Mouse (Mus musculus): ENCODE results near the gene Zdhhc3.

Gene Zdhhc3

DNA sequence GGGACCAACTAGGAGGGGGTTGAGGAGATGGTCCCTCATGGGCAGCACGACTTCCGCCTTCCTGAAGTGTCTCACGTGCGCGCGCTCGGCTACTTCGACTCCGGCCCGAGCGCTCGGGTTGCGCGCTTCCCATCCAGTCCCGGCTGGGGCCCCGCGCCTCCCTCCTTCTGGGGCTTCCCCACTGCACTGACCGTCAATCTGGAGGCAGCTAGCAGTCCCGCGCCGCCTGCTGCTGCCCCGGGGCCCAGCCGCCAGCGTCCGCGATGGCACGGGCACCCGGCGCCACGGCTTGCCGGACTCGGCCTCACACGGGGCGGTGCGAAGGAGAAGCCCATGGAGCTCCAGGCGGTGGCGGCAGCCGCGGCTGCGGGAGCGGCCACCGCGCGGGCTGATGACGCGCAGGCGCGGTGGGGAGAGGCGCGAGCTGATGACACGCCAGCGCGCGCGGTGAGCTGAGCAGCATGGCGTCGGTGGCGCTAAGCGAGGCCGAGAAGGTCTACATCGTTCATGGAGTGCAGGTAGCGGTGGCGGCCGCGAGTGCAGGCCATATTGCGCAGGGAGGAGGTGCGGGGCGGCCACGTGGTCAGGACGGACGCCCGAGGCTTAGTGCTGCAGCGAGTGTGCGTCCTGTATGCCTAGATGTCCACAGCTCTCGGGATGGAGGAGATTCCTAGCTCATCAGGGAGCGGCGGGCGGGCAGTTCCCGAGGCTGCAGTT, at the start of gene Zdhhc3, which contains the start of gene Exosc7:
TSS of gene Zdhhc3 (minus strand) at position 401 of the 717 bp plus-strand sequence.
TSS of gene Exosc7 (plus strand) at position 411 of the 717 bp plus-strand sequence.
- in situ Hi-C loops (cut with MboI; ENCODE audit: low pct_unique_long_range_greater_than_20kb in 1 of 2, low sequenced_read_pairs in 2 of 2, unreplicated experiment in 1 of 2), result no loop called here

DNA sequence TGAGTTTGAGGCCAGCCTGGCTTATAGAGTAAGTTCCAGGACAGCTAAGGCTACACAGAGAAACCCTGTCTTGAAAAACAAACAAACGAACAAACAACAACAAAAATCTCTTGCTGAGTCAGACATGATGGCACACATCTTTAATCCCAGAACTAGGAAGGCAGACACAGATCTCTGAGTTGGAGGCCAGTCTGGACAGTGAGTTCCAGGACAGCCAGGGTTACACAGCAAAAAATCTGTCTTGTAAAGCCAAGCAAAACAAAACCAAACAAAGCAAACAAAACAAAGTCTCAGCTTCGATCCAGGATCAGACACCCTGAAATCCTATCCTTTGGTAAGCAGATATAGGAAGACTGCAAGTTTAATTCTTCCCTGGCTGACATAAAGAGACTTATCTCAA, 48.8 kb upstream of the Zdhhc3 start:
- in situ Hi-C loops (cut with MboI; ENCODE audit: low pct_unique_long_range_greater_than_20kb in 1 of 2, low sequenced_read_pairs in 2 of 2, unreplicated experiment in 1 of 2), result loop anchor here (5.0 to 25.0 kb wide), 3 partner anchors 91 to 351 kb away; no protein-coding TSS in a partner anchor

DNA sequence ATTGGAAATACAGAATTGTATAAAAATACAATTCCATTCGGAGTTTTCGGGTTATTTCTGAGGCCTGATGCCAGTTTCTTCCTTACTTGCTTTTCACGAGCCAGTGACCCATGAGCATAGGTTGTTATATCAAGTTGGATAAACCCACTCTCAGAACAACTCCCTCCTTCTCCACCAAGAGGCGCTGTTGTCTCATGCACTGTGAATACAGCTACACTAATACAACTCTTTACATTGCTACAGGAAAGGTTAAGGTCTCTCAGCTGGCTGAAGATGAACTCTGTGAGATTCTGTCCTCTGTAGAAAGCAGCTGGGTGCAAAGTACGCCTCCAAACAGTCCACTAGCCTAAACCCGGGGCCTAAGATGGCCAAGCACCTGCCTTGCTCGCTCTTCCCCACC, 46.3 kb upstream of the Zdhhc3 start:
- in situ Hi-C loops (cut with MboI; ENCODE audit: low pct_unique_long_range_greater_than_20kb in 1 of 2, low sequenced_read_pairs in 2 of 2, unreplicated experiment in 1 of 2), result loop anchor here in 1 of 2 experiments (25.0 kb wide), 1 partner anchor 353 kb away; no protein-coding TSS in a partner anchor

DNA sequence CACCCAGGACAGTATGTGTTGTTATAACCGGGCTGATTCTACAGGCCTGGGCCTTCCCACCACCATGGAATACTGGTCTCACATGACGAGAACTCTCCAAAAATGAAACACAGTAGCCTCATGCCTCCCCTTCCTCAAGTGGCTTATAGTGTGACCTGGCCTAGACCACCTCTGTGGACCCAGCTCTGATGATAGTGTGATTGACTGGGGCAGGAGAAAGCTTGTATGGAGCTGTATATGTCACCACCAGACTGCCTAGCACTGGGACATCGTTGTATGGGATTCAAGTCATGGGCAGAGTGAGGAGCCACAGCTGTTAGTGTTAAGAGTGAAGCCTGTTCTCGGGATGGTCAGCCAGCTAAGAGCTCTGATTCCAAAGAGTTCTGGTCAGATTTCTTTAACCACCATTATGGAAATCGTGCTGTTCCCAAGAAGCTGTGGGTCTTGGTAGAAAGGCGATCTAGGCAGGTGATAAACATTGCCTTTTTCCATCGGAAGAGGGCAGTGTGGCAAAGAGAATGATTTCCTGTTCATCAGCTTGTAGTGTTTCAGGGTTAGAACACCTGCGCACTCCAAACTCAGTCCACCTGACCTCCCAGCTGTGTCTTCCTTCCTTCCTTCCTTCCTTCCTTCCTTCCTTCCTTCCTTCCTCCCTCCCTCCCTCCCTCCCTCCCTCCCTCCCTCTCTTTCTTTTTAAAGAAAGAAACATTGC, 45.3 kb upstream of the Zdhhc3 start:
- in situ Hi-C loops (cut with MboI; ENCODE audit: low pct_unique_long_range_greater_than_20kb in 1 of 2, low sequenced_read_pairs in 2 of 2, unreplicated experiment in 1 of 2), result loop anchor here in 1 of 2 experiments (25.0 kb wide), 1 partner anchor 354 kb away; no protein-coding TSS in a partner anchor

DNA sequence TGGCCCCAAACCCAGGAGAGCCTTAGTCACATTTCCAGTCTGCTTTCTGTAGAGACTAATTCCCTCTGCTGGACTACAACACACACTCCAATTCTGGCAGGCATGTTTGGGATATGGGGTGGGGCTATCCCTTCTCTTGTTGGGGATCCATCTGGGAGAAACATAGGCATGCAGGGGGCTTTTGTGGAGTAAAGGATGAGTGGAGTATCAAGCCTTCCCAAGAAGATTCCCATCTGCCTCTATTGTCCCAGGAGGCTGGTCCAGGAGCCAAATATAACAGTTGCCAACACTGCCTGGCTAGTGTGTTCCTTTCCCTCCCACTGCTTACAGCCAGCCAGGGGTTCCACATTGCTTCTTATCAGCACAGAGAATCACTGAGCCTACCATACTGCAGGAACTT, 44.7 kb upstream of the Zdhhc3 start:
- in situ Hi-C loops (cut with MboI; ENCODE audit: low pct_unique_long_range_greater_than_20kb in 1 of 2, low sequenced_read_pairs in 2 of 2, unreplicated experiment in 1 of 2), result loop anchor here in 1 of 2 experiments (25.0 kb wide), 1 partner anchor 355 kb away; no protein-coding TSS in a partner anchor

DNA sequence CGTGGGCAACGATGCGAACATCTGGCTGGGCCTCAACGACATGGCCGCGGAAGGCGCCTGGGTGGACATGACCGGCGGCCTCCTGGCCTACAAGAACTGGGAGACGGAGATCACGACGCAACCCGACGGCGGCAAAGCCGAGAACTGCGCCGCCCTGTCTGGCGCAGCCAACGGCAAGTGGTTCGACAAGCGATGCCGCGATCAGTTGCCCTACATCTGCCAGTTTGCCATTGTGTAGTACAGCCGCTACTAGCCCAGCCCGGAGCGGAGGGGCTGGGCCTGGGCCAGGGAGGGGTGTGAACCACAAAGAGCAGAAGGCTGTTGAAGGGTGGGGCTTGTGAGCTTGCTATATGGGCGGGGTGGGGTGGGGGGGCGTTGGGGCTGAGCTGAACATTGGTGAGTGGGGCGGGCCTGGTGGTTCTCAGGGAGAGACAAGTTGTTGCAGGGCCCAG, 43.9 kb upstream of the Zdhhc3 start:
- in situ Hi-C loops (cut with MboI; ENCODE audit: low pct_unique_long_range_greater_than_20kb in 1 of 2, low sequenced_read_pairs in 2 of 2, unreplicated experiment in 1 of 2), result loop anchor here in 1 of 2 experiments (25.0 kb wide), 1 partner anchor 355 kb away; no protein-coding TSS in a partner anchor

DNA sequence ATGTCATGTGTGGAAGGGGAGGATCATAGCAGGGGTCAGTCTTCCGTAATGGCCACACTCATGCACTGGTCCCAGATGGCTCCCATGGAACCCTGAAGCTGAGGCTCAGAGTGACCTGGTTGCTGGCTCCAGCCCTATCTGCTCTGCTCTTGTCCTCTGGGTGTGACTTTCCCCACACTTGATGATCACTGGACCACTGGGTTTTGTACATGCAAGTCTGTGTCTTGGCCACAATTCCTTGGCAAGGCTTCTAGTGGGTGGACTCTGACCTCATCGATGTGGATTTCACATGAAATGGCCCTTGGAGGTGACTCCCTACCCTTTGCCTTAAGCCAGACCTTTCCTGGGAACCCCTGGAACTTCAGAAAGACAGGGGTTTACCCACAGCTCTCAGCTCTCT, 40.1 kb upstream of the Zdhhc3 start:
- in situ Hi-C loops (cut with MboI; ENCODE audit: low pct_unique_long_range_greater_than_20kb in 1 of 2, low sequenced_read_pairs in 2 of 2, unreplicated experiment in 1 of 2), result loop anchor here in 1 of 2 experiments (25.0 kb wide), 1 partner anchor 359 kb away; no protein-coding TSS in a partner anchor

DNA sequence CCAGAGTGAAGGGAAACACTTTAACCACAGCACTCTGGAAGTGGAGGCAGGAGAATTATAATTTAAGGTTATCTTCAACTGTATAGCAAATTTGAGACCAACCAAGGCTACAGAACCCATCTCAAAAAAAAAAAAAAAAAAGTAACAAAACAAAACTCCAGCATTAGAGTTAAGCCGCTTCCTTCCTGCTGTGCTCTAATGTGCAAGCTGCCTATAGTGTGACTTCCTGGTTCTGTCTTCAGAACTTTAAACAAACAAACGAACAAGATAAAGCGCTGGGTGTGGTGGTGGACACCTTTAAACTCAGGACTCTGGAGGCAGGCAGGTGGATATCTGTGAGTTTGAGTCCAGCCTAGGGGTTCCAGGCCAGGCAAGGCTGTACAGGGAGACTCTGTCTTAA, 39.0 kb upstream of the Zdhhc3 start:
- in situ Hi-C loops (cut with MboI; ENCODE audit: low pct_unique_long_range_greater_than_20kb in 1 of 2, low sequenced_read_pairs in 2 of 2, unreplicated experiment in 1 of 2), result loop anchor here in 1 of 2 experiments (25.0 kb wide), 1 partner anchor 360 kb away; no protein-coding TSS in a partner anchor

DNA sequence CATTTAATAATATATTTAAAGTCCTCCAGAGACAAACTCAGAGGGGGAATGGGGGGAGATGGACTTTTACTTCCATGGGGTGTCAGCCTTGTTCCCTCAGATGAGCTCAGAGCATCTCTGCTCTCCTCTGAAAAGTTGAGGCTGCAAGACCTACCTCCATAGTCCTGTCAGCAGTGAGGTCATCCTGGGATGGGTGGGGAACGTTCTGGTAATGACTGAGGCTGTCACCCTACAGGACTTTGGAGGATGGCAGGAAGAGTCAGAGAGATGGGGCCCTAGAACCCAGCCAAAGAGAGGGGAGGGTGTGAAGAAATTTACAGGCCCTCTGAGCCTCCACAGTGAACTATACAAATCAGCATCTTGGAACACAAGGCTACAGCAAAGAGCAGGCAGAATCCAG, 38.6 kb upstream of the Zdhhc3 start:
- in situ Hi-C loops (cut with MboI; ENCODE audit: low pct_unique_long_range_greater_than_20kb in 1 of 2, low sequenced_read_pairs in 2 of 2, unreplicated experiment in 1 of 2), result loop anchor here in 1 of 2 experiments (25.0 kb wide), 1 partner anchor 361 kb away; no protein-coding TSS in a partner anchor

DNA sequence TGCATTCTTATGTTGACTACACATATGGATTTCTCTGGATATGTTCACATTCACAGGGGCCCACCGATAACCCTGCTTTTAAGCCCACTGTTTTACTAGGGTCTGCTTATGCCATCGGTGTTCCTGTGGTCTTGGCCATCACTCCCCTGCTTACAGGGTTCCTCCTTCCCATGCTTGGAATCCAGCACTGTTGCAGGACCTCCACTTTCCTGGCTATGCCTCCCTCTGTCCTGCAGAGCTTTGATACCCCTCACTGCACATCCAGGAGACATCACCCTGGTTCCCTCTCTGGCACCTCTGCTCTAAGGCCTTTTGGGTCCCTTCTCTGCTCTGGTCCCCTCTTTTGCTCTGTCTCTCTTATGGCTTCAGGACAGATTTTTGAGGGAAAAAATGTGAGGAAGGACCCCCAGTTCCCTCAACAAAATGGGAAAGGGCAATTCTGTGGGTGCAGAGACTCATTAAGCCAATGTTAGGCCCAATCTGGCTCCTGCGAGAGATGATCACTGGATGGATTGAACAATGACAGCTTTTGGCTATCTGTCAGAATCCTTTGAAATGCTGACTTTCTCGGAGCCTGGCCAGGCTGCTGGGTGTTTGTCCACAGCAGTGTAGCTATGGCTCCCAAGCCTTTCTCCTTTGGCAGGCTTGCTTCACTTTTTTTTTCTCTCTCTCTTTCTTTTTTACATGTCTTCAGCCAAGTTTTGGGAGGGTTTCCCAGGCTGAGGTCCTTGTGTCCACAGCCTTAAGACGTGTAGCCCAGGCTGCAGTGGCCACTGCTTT, 37.4 kb upstream of the Zdhhc3 start, which contains the start of gene Clec3b:
TSS of gene Clec3b (plus strand) at position 706 of the 780 bp plus-strand sequence.
- in situ Hi-C loops (cut with MboI; ENCODE audit: low pct_unique_long_range_greater_than_20kb in 1 of 2, low sequenced_read_pairs in 2 of 2, unreplicated experiment in 1 of 2), result loop anchor here in 1 of 2 experiments (25.0 kb wide), 1 partner anchor 362 kb away; no protein-coding TSS in a partner anchor

DNA sequence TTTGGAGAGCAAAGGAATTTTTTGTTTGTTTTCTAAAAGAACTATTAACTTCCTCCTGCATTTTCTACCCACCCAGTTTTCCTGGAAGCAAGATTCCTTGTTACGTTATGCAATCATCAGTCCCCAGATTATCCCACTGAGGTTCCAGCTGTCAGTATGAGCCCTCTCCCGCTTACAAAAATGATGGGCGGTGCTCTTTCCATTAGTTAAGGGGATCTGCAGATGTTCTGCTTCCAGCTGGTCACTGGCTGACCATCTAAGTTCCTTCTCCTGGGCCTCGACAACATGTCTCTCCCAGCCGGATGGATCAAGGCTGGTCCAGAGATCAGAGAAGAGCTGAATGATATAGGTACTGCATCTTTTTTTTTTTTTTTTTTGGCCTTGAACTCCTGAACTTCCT, 35.4 kb upstream of the Zdhhc3 start:
- in situ Hi-C loops (cut with MboI; ENCODE audit: low pct_unique_long_range_greater_than_20kb in 1 of 2, low sequenced_read_pairs in 2 of 2, unreplicated experiment in 1 of 2), result no loop called here

DNA sequence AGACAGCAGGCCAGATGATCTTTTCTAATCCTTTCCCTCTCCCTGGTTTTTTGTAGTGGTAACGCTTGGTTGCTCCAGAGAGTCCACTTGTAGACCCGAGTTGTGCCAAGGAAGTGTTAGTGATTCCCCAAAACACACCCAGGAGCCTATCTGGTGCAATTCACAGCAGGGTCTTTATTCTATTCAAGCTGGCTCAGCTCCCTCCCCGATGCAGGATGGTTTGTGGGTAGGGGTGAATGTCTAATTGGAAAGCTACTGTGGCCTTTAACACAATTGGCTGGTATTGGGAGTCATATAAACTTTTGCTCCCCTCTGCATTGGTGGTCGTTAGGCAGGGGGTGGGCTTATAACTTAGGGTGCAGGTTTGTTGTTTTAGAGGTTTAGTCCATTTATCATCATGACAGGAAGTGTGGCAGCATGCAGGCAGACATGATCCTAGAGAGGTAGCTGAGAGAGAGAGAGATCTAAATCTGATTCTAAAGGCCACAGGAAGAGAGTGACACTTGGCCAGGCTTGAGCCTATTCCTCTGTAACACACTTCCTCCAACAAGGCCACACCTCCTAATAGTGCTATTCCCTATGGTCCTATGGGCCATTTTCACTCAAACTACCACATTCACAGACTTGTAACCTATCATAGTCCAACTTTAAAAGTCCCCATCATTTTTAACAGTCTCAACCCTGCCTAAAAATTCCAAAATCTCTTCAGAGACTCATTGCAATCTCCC, 27.0 kb upstream of the Zdhhc3 start:
- in situ Hi-C loops (cut with MboI; ENCODE audit: low pct_unique_long_range_greater_than_20kb in 1 of 2, low sequenced_read_pairs in 2 of 2, unreplicated experiment in 1 of 2), result no loop called here

DNA sequence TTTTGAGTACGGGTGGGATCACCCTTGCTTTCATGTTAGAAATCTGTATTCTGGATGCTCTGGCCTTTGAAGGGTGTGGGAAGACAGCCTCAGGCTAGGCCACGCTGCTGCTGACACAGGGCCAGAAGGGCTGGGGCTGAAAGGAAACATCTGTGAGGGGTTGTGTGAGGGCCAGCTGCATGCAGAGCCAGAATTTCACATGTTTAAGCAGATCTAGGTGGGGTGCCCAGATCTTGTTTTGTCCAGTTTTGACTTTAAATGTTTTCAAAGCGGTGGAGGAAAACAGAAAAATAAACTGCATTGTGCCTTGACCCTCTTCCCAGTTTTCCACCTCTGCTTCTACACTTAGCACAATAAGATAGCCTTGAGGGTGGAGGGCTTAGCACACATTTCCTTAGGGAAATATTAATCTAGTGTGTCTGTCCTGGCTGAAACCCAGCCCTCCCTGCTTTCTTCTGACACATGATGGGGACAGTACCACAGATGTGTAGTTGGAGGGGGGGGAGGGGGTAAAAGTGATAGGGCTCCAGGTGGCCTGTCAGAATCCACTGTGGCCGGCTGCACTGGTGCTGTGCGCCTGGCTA, 26.0 kb upstream of the Zdhhc3 start:
- in situ Hi-C loops (cut with MboI; ENCODE audit: low pct_unique_long_range_greater_than_20kb in 1 of 2, low sequenced_read_pairs in 2 of 2, unreplicated experiment in 1 of 2), result no loop called here

DNA sequence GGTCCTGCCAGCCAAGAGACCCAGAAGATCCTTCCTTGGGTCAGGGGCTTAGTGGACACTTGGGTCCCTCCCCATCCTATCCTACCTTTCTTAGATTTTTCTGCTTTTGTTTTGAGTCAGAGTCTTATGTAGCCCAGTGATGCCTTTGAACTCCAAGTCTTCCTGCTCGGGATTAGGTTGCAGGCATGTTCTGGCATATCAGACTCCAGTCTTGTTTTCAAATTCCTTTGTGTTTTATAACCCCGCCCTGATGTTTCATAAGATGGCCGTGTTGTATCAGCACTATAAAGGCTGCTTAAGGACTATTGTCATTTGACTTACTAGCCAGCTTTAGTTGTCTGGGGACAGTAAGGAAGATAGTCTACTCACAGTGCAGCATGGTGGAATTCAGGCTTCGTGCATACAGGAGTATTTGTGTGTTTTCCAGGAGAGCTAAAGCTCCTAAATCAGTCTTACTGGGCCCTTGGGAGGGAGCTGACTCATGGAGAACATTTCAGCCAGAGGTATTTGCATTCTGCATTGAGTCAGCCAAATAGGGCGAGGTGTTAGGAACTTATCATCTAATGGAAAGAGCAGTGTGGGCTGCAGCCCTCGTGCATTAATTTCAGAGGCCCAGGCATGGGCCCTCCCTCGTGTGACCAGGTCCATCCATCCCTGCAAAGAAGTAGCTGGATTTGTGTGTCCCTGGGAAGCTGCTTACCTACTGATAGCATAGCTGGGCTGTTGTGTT, 24.1 kb upstream of the Zdhhc3 start:
- in situ Hi-C loops (cut with MboI; ENCODE audit: low pct_unique_long_range_greater_than_20kb in 1 of 2, low sequenced_read_pairs in 2 of 2, unreplicated experiment in 1 of 2), result no loop called here

DNA sequence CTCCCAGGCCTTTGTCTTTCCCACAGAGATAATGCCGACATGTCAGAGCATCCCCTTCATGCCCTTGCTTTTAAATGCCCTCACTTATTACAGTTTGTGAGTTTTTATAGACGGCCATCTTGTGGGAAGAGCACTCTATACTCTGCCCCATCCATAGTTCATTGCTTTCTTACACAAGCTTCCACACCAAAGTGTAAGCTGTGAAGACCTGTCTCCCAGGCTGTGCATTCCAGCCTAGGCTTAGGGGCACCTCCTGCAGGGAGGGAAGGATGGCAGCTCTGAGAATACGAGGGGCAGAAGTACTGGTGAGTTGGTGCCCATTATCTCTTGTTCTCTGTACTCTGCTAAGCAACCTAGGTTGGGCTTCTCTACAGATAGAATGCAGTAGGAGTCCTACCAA, 20.0 kb upstream of the Zdhhc3 start:
- in situ Hi-C loops (cut with MboI; ENCODE audit: low pct_unique_long_range_greater_than_20kb in 1 of 2, low sequenced_read_pairs in 2 of 2, unreplicated experiment in 1 of 2), result no loop called here

DNA sequence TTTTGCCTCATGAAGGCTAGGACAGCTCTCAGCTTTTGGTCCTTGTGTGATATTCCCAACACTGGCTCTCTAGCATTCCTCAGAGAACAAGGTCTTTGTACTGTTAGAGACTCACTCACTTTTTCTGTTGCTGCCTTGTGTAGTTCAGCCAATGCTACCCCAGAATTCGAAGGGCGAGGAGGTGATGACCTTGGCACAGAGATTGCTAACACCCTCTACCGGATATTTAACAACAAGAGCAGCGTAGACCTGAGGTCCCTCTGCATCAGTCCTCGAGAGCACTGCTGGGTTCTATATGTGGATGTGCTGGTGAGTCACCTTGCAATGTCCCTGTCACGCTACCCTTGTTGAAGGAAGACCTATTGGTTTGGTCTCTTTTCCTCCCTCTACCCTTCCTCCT, 14.7 kb upstream of the Zdhhc3 start:
- in situ Hi-C loops (cut with MboI; ENCODE audit: low pct_unique_long_range_greater_than_20kb in 1 of 2, low sequenced_read_pairs in 2 of 2, unreplicated experiment in 1 of 2), result no loop called here
